Mouse (Mus musculus): ENCODE measurements around the gene Fam50a. TPM values are rescaled to one million over a fixed set of nuclear protein-coding genes. Genes with fewer than 3 reads are reported as not detected.

Gene Fam50a
- polyA plus RNA-seq (2012; rRNA removed), result 49.5 and 51.9 TPM in 2 replicates

GRCm38 (mm10) chrX:74312540-74313464 lies at the start of gene Fam50a:
TSS of gene Fam50a (plus strand) at chrX:74313033.

GRCm38 (mm10) chrX:74270062-74270901 lies 42.6 kb upstream of the Fam50a start, which contains the start of gene Rpl10:
TSS of gene Rpl10 (plus strand) at chrX:74270812.

GRCm38 (mm10) chrX:74281732-74282394 lies 31.0 kb upstream of the Fam50a start, which contains the start of the genes Taz and Dnase1l1:
TSS of gene Taz (plus strand) at chrX:74281912.
TSS of gene Dnase1l1 (minus strand) at chrX:74282337.

GRCm38 (mm10) chrX:74296538-74297448 lies 16.0 kb upstream of the Fam50a start, which contains the start of gene Atp6ap1:
TSS of gene Atp6ap1 (plus strand) at chrX:74297097.

DNA sequence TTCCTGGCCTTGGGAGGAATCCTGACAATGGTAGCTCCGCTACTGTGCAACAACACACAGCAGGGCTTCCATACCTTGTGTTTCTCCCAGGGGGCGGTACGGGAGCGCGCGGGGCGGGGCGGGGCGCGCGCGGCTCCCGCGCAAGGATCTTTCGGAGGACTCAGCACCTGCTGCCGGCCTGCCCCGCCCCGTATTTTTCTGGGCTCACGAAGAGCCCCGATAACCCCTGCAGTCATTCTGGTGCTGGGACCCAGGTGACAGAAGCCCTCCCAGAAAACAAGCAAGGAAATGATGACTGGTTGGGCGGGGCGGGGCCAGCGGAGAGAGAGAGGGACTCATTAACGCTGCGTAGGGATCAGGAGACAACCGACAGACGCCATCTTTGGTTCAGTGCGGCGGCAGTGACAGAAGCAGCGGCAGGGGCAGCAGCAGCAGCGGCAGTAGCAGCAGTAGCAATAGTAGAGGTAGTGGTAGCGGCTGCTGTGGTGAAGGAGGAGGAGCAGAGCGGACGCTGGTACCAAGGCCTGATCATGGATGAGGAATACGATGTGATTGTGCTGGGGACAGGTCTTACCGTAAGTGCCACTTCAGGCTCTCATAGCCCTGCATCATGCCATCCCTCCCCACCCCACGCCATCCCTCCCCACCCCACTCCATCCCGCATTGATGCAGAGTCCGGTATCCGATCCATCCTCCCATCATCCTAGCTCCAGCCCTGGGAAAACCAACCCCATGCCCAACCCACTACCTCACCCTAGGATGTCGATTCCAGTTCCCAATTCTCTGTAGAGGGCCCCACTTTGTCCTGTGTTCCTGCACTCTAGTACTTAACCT lies 7.7 kb upstream of the Fam50a start, which contains the start of gene Gdi1:
Gdi1 (plus strand) TSS at position 132 of the 834 bp plus-strand sequence.

GRCm38 (mm10) chrX:74328725-74329161 lies 15.9 kb downstream of the Fam50a start, which contains the start of gene Plxna3:
TSS of gene Plxna3 (plus strand) at chrX:74329066.

GRCm38 (mm10) chrX:74353467-74353770 lies 40.6 kb downstream of the Fam50a start, which contains the start of gene Lage3:
TSS of gene Lage3 (minus strand) at chrX:74353618.

Other genes with a start within 250 kb of the Fam50a start
- 0.06 TPM in 1 of 2 replicates, not detected in the other for gene Opn1mw, start 185.6 kb upstream of the Fam50a start, polyA plus RNA-seq (2012; rRNA removed)
- gene Mecp2, start 177.7 kb upstream of the Fam50a start, polyA plus RNA-seq (2012; rRNA removed), result 26.2 and 26.9 TPM in 2 replicates
- not detected in 2 replicates for gene Tex28, start 145.2 kb upstream of the Fam50a start, polyA plus RNA-seq (2012; rRNA removed)
- gene Tktl1, start 135.8 kb upstream of the Fam50a start, polyA plus RNA-seq (2012; rRNA removed), result not detected in 2 replicates
- gene Flna, start 63.2 kb upstream of the Fam50a start, polyA plus RNA-seq (2012; rRNA removed), result 492 and 527 TPM in 2 replicates
- 66.2 and 73.5 TPM in 2 replicates for gene Emd, start 58.3 kb upstream of the Fam50a start, polyA plus RNA-seq (2012; rRNA removed)
- 1,738 and 1,782 TPM in 2 replicates for gene Rpl10, start 42.2 kb upstream of the Fam50a start, polyA plus RNA-seq (2012; rRNA removed)
- gene Taz, start 31.1 kb upstream of the Fam50a start, polyA plus RNA-seq (2012; rRNA removed), result 90.8 and 91.9 TPM in 2 replicates
- 5.3 and 5.5 TPM in 2 replicates for gene Dnase1l1, start 30.7 kb upstream of the Fam50a start, polyA plus RNA-seq (2012; rRNA removed)
- gene Atp6ap1, start 15.9 kb upstream of the Fam50a start, polyA plus RNA-seq (2012; rRNA removed), result 420 and 430 TPM in 2 replicates
- gene Gdi1, start 8.0 kb upstream of the Fam50a start, polyA plus RNA-seq (2012; rRNA removed), result 1,224 and 1,398 TPM in 2 replicates
- 250 and 260 TPM in 2 replicates for gene Plxna3, start 16.0 kb downstream of the Fam50a start, polyA plus RNA-seq (2012; rRNA removed)
- gene Lage3, start 40.6 kb downstream of the Fam50a start, polyA plus RNA-seq (2012; rRNA removed), result 77.0 and 82.1 TPM in 2 replicates
- gene Ubl4a, start 60.2 kb downstream of the Fam50a start, polyA plus RNA-seq (2012; rRNA removed), result 61.5 and 64.5 TPM in 2 replicates
- 6.4 and 6.6 TPM in 2 replicates for gene Slc10a3, start 60.3 kb downstream of the Fam50a start, polyA plus RNA-seq (2012; rRNA removed)
- gene Fam3a, start 80.2 kb downstream of the Fam50a start, polyA plus RNA-seq (2012; rRNA removed), result 30.3 and 32.6 TPM in 2 replicates
- gene Ikbkg, start 80.3 kb downstream of the Fam50a start, polyA plus RNA-seq (2012; rRNA removed), result 15.4 and 16.3 TPM in 2 replicates
- 45.8 and 47.6 TPM in 2 replicates for gene G6pdx, start 116.2 kb downstream of the Fam50a start, polyA plus RNA-seq (2012; rRNA removed)
- gene Gm6880, start 168.4 kb downstream of the Fam50a start, polyA plus RNA-seq (2012; rRNA removed), result not detected in 2 replicates

Data from central nervous system, embryonic 18 days (tissue).